Mouse (Mus musculus) ES-E14 (cell line): ENCODE data around the gene Slc9a8. TPM values are rescaled to one million over a fixed set of nuclear protein-coding genes. Genes with fewer than 3 reads are reported as not detected.

Source experiments
- DNase-seq: peaks from one replicate; pipeline ENCODE4 v3.0.0-alpha.2; 2013; ENCODE audit warnings: low read depth, low spot score
- H3K27ac ChIP-seq: 2 replicates; pipeline ENCODE4 v1.5.1; 2012; ENCODE audit warnings: low read depth, mild to moderate bottlenecking, low read length, moderate library complexity, mixed read lengths; ENCODE audit not compliant: poor library complexity, insufficient read depth, severe bottlenecking
- H3K36me3 ChIP-seq: 2 replicates; pipeline ENCODE4 v1.6.1; 2012; ENCODE audit warnings: mild to moderate bottlenecking, low read length, moderate library complexity, mixed read lengths; ENCODE audit not compliant: control insufficient read depth, poor library complexity, insufficient read depth, severe bottlenecking
- H3K4me1 ChIP-seq, 2 experiments: fragments of 150-350 bp in 1 of 2; sonication (generic) in 1 of 2; 2 replicates each; pipeline ENCODE4 v1.6.1; 2012; ENCODE audit warnings: low read length in 2 of 2, mild to moderate bottlenecking in 1 of 2, mixed read lengths in 1 of 2; ENCODE audit not compliant: control insufficient read depth in 2 of 2, insufficient read depth in 2 of 2, poor library complexity in 1 of 2
- H3K4me3 ChIP-seq, 2 experiments: fragments of 150-350 bp in 1 of 2; sonication (generic) in 1 of 2; 2 replicates each; pipeline ENCODE4 v1.5.1; 2012; ENCODE audit warnings: low read length in 2 of 2, low read depth in 1 of 2, mild to moderate bottlenecking in 1 of 2, mixed read lengths in 1 of 2; ENCODE audit not compliant: insufficient read depth in 1 of 2, poor library complexity in 1 of 2, severe bottlenecking in 1 of 2
- H3K9ac ChIP-seq: 2 replicates; pipeline ENCODE4 v1.6.1; 2012; ENCODE audit warnings: low read depth, mild to moderate bottlenecking, low read length, mixed read lengths; ENCODE audit not compliant: poor library complexity, insufficient read depth, severe bottlenecking
- H3K9me3 ChIP-seq: fragments of 150-350 bp; sonication (generic); 2 replicates; pipeline ENCODE4 v1.6.1; 2012; ENCODE audit warnings: low read depth, mild to moderate bottlenecking, low read length; ENCODE audit not compliant: control insufficient read depth, insufficient read depth
- CHD2 ChIP-seq: IDR thresholded peaks from 2 replicates; pipeline ENCODE4 v1.6.1; 2014; ENCODE audit warnings: mild to moderate bottlenecking, low read depth, low read length, inconsistent platforms
- HCFC1 ChIP-seq: IDR thresholded peaks from 2 replicates; pipeline ENCODE4 v1.6.1; 2012; ENCODE audit warnings: low read length, inconsistent platforms, borderline replicate concordance; ENCODE audit not compliant: insufficient read depth
- MAFK ChIP-seq: IDR thresholded peaks from 2 replicates; pipeline ENCODE4 v1.6.1; 2014; ENCODE audit warnings: mild to moderate bottlenecking, low read depth, low read length, inconsistent platforms; ENCODE audit not compliant: insufficient read depth
- ZC3H11A ChIP-seq: IDR thresholded peaks from 2 replicates; pipeline ENCODE4 v1.6.1; 2012; ENCODE audit warnings: low read depth, mild to moderate bottlenecking, inconsistent platforms, low read length, borderline replicate concordance
- ZNF384 ChIP-seq: IDR thresholded peaks from 2 replicates; pipeline ENCODE4 v1.6.1; 2012; ENCODE audit warnings: low read depth, low read length, inconsistent platforms
- in situ Hi-C, 2 experiments: fragments of 600-800 bp; cut with MboI; formaldehyde crosslinking; loops; one replicate each; pipeline ENCODE4 v1.15.1; 2025; ENCODE audit warnings: low sequenced_read_pairs in 2 of 2, inconsistent platforms in 1 of 2; ENCODE audit not compliant: unreplicated experiment in 2 of 2
- total RNA-seq: library from RNA; depleted of rRNA; stranded (reverse); fragments of 300-350 nt; gene quantifications from 2 replicates; pipeline ENCODE4 v1.2.3, GENCODE M21; 2012

Slc9a8 gene
- total RNA-seq, 1 experiment: 38.6 TPM

DNA sequence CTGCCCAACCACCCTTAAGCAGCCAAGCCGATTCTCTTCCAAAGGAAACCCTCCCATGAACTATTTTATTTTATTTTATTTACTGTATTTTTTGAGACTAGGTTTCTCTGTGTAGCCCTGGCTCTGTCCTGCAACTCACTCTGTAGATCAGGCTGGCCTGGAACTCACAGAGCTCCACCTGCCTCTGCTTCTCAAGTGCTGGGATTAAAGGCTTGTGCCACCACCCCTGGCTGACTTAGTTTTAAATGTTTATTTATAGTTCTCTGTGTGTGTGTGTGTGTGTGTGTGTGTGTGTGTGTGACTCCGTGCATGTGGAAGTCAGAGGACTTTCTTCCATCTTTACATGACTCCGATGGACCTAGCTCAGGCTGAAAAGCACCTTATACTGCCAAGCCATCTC, 4.5 kb upstream of the Slc9a8 start:
- TF ChIP-seq ZNF384 (no peak), ZC3H11A (no peak), CHD2 (no peak), MAFK (no peak), HCFC1 (no peak)
- Histone ChIP-seq H3K9ac (no peak overlapping the region), H3K4me1 (peaks cover 0 to 2% of the 10 kb centered on the region in 2 experiments; a peak in 1 of 4 replicates), H3K36me3 (no peaks in the 10 kb centered on the region), H3K4me3 (no peak overlapping the region), H3K9me3 (no peaks in the 10 kb centered on the region), H3K27ac (no peak overlapping the region)
- no peak for DNase-seq
- in situ Hi-C loops: no loop called here

DNA sequence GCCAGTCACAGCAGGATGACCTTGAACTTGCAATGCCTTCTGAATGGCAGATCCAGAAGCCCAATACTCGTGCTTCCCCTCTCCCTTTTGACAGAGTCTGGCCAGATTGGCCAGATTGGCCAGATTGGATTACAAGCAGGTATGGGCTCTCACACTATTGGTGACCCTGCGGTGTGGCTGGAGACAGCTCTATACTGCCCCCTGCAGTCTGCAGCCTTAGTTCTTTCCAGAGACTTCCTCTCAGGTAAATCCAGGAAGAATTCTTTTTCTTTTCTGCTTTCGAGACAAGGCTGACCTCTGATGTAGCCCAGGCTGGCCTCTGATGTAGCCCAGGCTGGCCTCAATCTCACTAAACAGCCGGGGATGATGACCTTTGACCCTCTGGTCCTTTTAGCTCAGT, 3.8 kb upstream of the Slc9a8 start:
- in situ Hi-C loops: no loop called here
- DNase-seq: peak; percentile 78
- TF ChIP-seq MAFK: no peak
- peak; percentile 15; the same call in 1 of the 2 replicates for TF ChIP-seq ZC3H11A
- Histone ChIP-seq H3K9me3 (no peaks in the 10 kb centered on the region), H3K4me1 (peaks cover 0 to 2% of the 10 kb centered on the region in 2 experiments; a peak in 2 of 4 replicates), H3K9ac (no peak overlapping the region), H3K36me3 (no peaks in the 10 kb centered on the region), H3K4me3 (no peak overlapping the region), H3K27ac (no peak overlapping the region)

DNA sequence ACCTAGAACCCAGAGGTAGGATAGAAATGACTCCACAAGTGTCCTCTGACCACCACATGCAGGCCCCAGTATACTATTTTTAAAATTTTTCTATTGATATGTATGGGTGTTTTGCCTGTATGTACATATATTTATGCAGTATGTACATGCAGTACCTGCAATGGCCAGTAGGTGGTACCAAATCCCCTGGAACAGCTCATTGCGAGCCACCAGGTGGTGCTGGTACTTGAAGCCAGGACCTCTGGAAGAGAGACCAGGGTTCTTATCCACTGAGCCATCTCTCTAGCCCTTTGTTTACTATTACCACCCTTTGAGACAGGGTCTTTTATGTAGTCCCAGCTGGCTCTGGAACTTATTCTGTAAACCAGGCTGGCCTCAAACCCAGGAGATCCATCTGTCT, 2.3 kb upstream of the Slc9a8 start:
- in situ Hi-C loops: no loop called here
- DNase-seq: peak; percentile 88

DNA sequence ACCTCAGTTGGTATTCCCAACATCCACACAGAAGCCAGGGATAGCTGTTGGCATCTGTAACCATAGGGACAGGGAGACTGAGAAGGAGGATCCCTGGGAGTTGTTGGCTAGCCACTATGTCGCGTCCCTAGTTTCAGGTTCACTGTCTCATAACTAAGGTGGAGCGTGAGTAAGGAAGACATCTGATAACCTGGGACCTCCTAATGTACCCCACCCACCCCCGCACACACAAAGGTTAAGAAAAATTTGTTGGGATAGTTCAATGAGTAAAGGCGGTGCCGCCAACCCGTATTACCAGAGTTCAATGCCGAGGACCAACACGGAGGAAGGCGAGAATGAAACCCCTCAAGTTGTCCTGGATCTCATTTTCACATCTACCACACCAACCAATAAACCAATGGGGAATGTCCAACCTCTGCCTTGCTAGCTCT, 686 bp upstream of the Slc9a8 start:
- peak overlapping the region; percentile 86 to 95 for H3K4me3 ChIP-seq
- peaks cover 18% of the 10 kb centered on the region for H3K36me3 ChIP-seq
- H3K9ac ChIP-seq: peak overlapping the region; percentile 99
- no peak for DNase-seq
- peaks cover 2 to 4% of the 10 kb centered on the region in 2 experiments; a peak in 2 of 4 replicates for H3K4me1 ChIP-seq
- no peaks in the 10 kb centered on the region for H3K9me3 ChIP-seq
- TF ChIP-seq ZC3H11A: no peak
- no peak for TF ChIP-seq MAFK
- no peak for TF ChIP-seq CHD2
- in situ Hi-C loops: no loop called here
- H3K27ac ChIP-seq: peak overlapping the region; percentile 98

More for the DNA sequence above, 2.3 kb upstream of the Slc9a8 start:
- H3K9me3 ChIP-seq: no peaks in the 10 kb centered on the region
- peaks cover 3% of the 10 kb centered on the region; the same call in 1 of the 2 replicates for H3K36me3 ChIP-seq
- H3K4me3 ChIP-seq: no peak overlapping the region
- H3K27ac ChIP-seq: no peak overlapping the region
- H3K9ac ChIP-seq: no peak overlapping the region
- H3K4me1 ChIP-seq: peaks cover 2 to 4% of the 10 kb centered on the region in 2 experiments; a peak in 2 of 4 replicates
- TF ChIP-seq CHD2 (no peak), MAFK (no peak), ZC3H11A (peak; percentile 40; the same call in 1 of the 2 replicates), HCFC1 (0 out of 2 replicates have a peak, but pooled peaks have one; percentile 54), ZNF384 (peak; percentile 74)

DNA sequence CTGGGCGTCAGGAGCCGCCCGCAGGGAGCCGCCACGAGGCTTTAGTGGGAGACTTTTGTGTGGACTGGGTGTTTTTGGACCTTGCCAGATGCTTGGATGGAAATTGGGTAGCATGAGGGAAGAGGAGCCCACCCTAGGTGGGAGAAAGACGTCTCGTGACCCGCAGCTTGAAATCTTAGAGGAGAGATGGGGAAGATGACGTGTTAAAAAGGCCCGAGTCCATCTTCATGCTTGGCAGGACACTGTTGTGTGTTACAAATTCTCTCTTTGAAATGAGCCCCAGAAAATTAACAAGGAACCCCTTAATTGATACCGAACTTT, 598 bp downstream of the Slc9a8 start:
- in situ Hi-C loops: no loop called here

More for the DNA sequence above, 598 bp downstream of the Slc9a8 start:
- H3K36me3 ChIP-seq: peaks cover 30% of the 10 kb centered on the region
- peaks cover 2 to 4% of the 10 kb centered on the region in 2 experiments; a peak in 2 of 4 replicates for H3K4me1 ChIP-seq
- TF ChIP-seq MAFK (no peak), CHD2 (no peak), HCFC1 (no peak), ZC3H11A (no peak), ZNF384 (no peak)
- DNase-seq: no peak
- peak overlapping the region; percentile 86 to 95 for H3K4me3 ChIP-seq
- no peaks in the 10 kb centered on the region for H3K9me3 ChIP-seq
- H3K27ac ChIP-seq: peak overlapping the region; percentile 98
- H3K9ac ChIP-seq: peak overlapping the region; percentile 99
